Mouse (Mus musculus) MEL (cell line): ENCODE measurements around the gene Kif15. TPM values are rescaled to one million over a fixed set of nuclear protein-coding genes. Genes with fewer than 3 reads are reported as not detected.

ENCODE experiments used
- DNase-seq: peaks from one replicate; pipeline ENCODE4 v3.0.0; 2011; ENCODE audit warnings: low read depth, low spot score
- H3K27ac ChIP-seq: 2 replicates; pipeline ENCODE4 v1.5.1; 2012; ENCODE audit warnings: low read depth, mild to moderate bottlenecking, control low read depth, low read length, moderate library complexity; ENCODE audit not compliant: control insufficient read depth
- H3K27me3 ChIP-seq, 2 experiments: fragments of 150-350 bp in 1 of 2; sonication (generic) in 1 of 2; 2 replicates each; pipeline ENCODE4 v1.6.1; 2012; ENCODE audit warnings: low read length in 2 of 2, mild to moderate bottlenecking in 2 of 2, improper control_type of control experiment in 1 of 2, moderate library complexity in 1 of 2; ENCODE audit not compliant: insufficient read depth in 2 of 2, control insufficient read depth in 1 of 2
- H3K36me3 ChIP-seq, 2 experiments: 2 replicates each; pipeline ENCODE4 v1.6.1; 2012 to 2014; ENCODE audit warnings: low read length in 2 of 2, improper control_type of control experiment in 1 of 2, inconsistent platforms in 1 of 2, mild to moderate bottlenecking in 1 of 2; ENCODE audit not compliant: insufficient read depth in 2 of 2, control insufficient read depth in 1 of 2
- H3K4me1 ChIP-seq, 2 experiments: fragments of 150-350 bp in 1 of 2; sonication (generic) in 1 of 2; 2 replicates each; pipeline ENCODE4 v1.6.1; 2012; ENCODE audit warnings: low read length in 2 of 2, improper control_type of control experiment in 1 of 2, mild to moderate bottlenecking in 1 of 2; ENCODE audit not compliant: insufficient read depth in 2 of 2, control insufficient read depth in 1 of 2
- H3K4me3 ChIP-seq, 2 experiments: fragments of 150-350 bp in 1 of 2; sonication (generic) in 1 of 2; 2 replicates each; pipeline ENCODE4 v1.5.1; 2012; ENCODE audit warnings: low read depth in 2 of 2, low read length in 2 of 2, mild to moderate bottlenecking in 2 of 2, moderate library complexity in 2 of 2, control low read depth in 1 of 2, improper control_type of control experiment in 1 of 2; ENCODE audit not compliant: control insufficient read depth in 1 of 2, insufficient read depth in 1 of 2
- H3K79me2 ChIP-seq: 2 replicates; pipeline ENCODE4 v1.6.1; 2012; ENCODE audit warnings: mild to moderate bottlenecking, low read length, moderate library complexity; ENCODE audit not compliant: control insufficient read depth, poor library complexity, insufficient read depth
- H3K9ac ChIP-seq: 2 replicates; pipeline ENCODE4 v1.6.1; 2012; ENCODE audit warnings: low read depth, mild to moderate bottlenecking, control low read depth, low read length, moderate library complexity; ENCODE audit not compliant: control insufficient read depth, poor library complexity, severe bottlenecking
- H3K9me3 ChIP-seq: fragments of 150-350 bp; sonication (generic); replicated peaks from 2 replicates; pipeline ENCODE4 v1.6.1; 2012; ENCODE audit warnings: mild to moderate bottlenecking, low read length, improper control_type of control experiment, moderate library complexity; ENCODE audit not compliant: insufficient read depth
- CHD1 ChIP-seq: IDR thresholded peaks from 2 replicates; pipeline ENCODE4 v1.6.1; 2012; ENCODE audit warnings: low read depth, mild to moderate bottlenecking, inconsistent platforms, low read length, improper control_type of control experiment
- CHD2 ChIP-seq: IDR thresholded peaks from 2 replicates; pipeline ENCODE4 v1.6.1; 2011; ENCODE audit warnings: low read length, improper control_type of control experiment
- CTCF ChIP-seq, 3 experiments: IDR thresholded peaks in 2 of 3; conservative IDR thresholded peaks in 1 of 3; 2 replicates each; pipeline ENCODE4 v1.5.1; 2011 to 2012; ENCODE audit warnings: low read length in 3 of 3, low read depth in 2 of 3, mild to moderate bottlenecking in 2 of 3, improper control_type of control experiment in 1 of 3, inconsistent platforms in 1 of 3, mixed read lengths in 1 of 3, moderate library complexity in 1 of 3; ENCODE audit not compliant: control insufficient read depth in 1 of 3, insufficient read depth in 1 of 3, poor library complexity in 1 of 3, severe bottlenecking in 1 of 3
- E2F4 ChIP-seq: IDR thresholded peaks from 2 replicates; pipeline ENCODE4 v1.6.1; 2011; ENCODE audit warnings: low read depth, low read length, improper control_type of control experiment, borderline replicate concordance
- ELF1 ChIP-seq: IDR thresholded peaks from 2 replicates; pipeline ENCODE4 v1.6.1; 2014; ENCODE audit warnings: low read depth, mild to moderate bottlenecking, inconsistent platforms, low read length, improper control_type of control experiment, moderate library complexity
- EP300 ChIP-seq, 2 experiments: IDR thresholded peaks; 2 replicates each; pipeline ENCODE4 v1.6.1; 2011; ENCODE audit warnings: improper control_type of control experiment in 2 of 2, low read length in 2 of 2, low read depth in 1 of 2, mild to moderate bottlenecking in 1 of 2
- ETS1 ChIP-seq: IDR thresholded peaks from 2 replicates; pipeline ENCODE4 v1.6.1; 2012; ENCODE audit warnings: low read depth, mild to moderate bottlenecking, inconsistent platforms, low read length, improper control_type of control experiment, moderate library complexity
- GATA1 ChIP-seq: IDR thresholded peaks from 2 replicates; pipeline ENCODE4 v1.6.1; 2011; ENCODE audit warnings: low read depth, low read length, improper control_type of control experiment
- HCFC1 ChIP-seq: IDR thresholded peaks from 2 replicates; pipeline ENCODE4 v1.6.1; 2012; ENCODE audit warnings: low read depth, mild to moderate bottlenecking, inconsistent platforms, low read length, improper control_type of control experiment, moderate library complexity
- JUND ChIP-seq: IDR thresholded peaks from 2 replicates; pipeline ENCODE4 v1.6.1; 2011; ENCODE audit warnings: low read depth, mild to moderate bottlenecking, improper control_type of control experiment, low read length
- MAFK ChIP-seq: IDR thresholded peaks from 2 replicates; pipeline ENCODE4 v1.6.1; 2011; ENCODE audit warnings: low read depth, mild to moderate bottlenecking, low read length, improper control_type of control experiment, borderline replicate concordance
- MAX ChIP-seq: IDR thresholded peaks from 2 replicates; pipeline ENCODE4 v1.6.1; 2011; ENCODE audit warnings: low read length, improper control_type of control experiment
- MYB ChIP-seq: IDR thresholded peaks from 2 replicates; pipeline ENCODE4 v1.6.1; 2011; ENCODE audit warnings: mild to moderate bottlenecking, low read depth, low read length, improper control_type of control experiment
- MYC ChIP-seq: IDR thresholded peaks from 2 replicates; pipeline ENCODE4 v1.6.1; 2011; ENCODE audit warnings: low read depth, mild to moderate bottlenecking, low read length, improper control_type of control experiment, moderate library complexity
- NRF1 ChIP-seq: IDR thresholded peaks from 2 replicates; pipeline ENCODE4 v1.6.1; 2014; ENCODE audit warnings: low read depth, mild to moderate bottlenecking, inconsistent platforms, low read length, improper control_type of control experiment, moderate library complexity; ENCODE audit not compliant: poor library complexity, insufficient read depth, severe bottlenecking
- POLR2A ChIP-seq, 2 experiments: IDR thresholded peaks; 2 replicates each; pipeline ENCODE4 v1.6.1; 2011 to 2012; ENCODE audit warnings: low read length in 2 of 2, mild to moderate bottlenecking in 2 of 2, control low read depth in 1 of 2, improper control_type of control experiment in 1 of 2, low read depth in 1 of 2, moderate library complexity in 1 of 2; ENCODE audit not compliant: control insufficient read depth in 1 of 2, insufficient read depth in 1 of 2, poor library complexity in 1 of 2
- POLR2AphosphoS2 ChIP-seq: IDR thresholded peaks from 2 replicates; pipeline ENCODE4 v1.6.1; 2011; ENCODE audit warnings: low read length, improper control_type of control experiment
- RAD21 ChIP-seq: IDR thresholded peaks from 2 replicates; pipeline ENCODE4 v1.6.1; 2011; ENCODE audit warnings: mild to moderate bottlenecking, low read depth, low read length, improper control_type of control experiment
- RCOR1 ChIP-seq: IDR thresholded peaks from 2 replicates; pipeline ENCODE4 v1.6.1; 2012; ENCODE audit warnings: low read depth, mild to moderate bottlenecking, inconsistent platforms, low read length, improper control_type of control experiment
- SMC3 ChIP-seq: IDR thresholded peaks from 2 replicates; pipeline ENCODE4 v1.6.1; 2011; ENCODE audit warnings: low read depth, low read length, improper control_type of control experiment
- TAL1 ChIP-seq: IDR thresholded peaks from 2 replicates; pipeline ENCODE4 v1.6.1; 2012; ENCODE audit warnings: mild to moderate bottlenecking, inconsistent platforms, low read length, moderate library complexity, mixed read lengths
- TCF12 ChIP-seq: IDR thresholded peaks from 2 replicates; pipeline ENCODE4 v1.6.1; 2014; ENCODE audit warnings: low read depth, mild to moderate bottlenecking, inconsistent platforms, low read length, improper control_type of control experiment, moderate library complexity
- polyA plus RNA-seq, 2 experiments: library from polyadenylated mRNA; stranded (reverse) in 1 of 2; unstranded in 1 of 2; fragments of >175 nt in 1 of 2; fragments of >200 nt in 1 of 2; gene quantifications; 2 replicates each; pipeline versions ENCODE4 v1.2.1 to v1.2.4; 2012; ENCODE audit warnings: low replicate concordance in 2 of 2, low read depth in 1 of 2; ENCODE audit not compliant: insufficient read length in 2 of 2, insufficient read depth in 1 of 2, missing spikeins in 1 of 2
- total RNA-seq: library from RNA; depleted of rRNA; stranded (reverse); fragments of 300-350 nt; gene quantifications from 2 replicates; pipeline ENCODE4 v1.2.3, GENCODE M21; 2012

Gene Kif15
- total and polyA plus RNA-seq, 3 experiments, result 48.0 to 81.7 TPM; not detected in 1

GRCm38 (mm10) chr9:123047665-123048064 is 96.8 kb downstream of the Kif15 start:
- TF ChIP-seq E2F4, result no peak
- no peak for TF ChIP-seq CHD1
- no peak for TF ChIP-seq POLR2A (IDR thresholded peaks at IDR 0.05; ENCODE audit: control insufficient read depth in 1 of 2, insufficient read depth in 1 of 2, low read depth in 1 of 2, low read length in 2 of 2, poor library complexity in 1 of 2)
- no peak for TF ChIP-seq MYC
- no peak for TF ChIP-seq NRF1
- peaks cover 0 to 2% of the 10 kb centered on the region in 2 experiments; a peak in 2 of 4 replicates for H3K4me1 ChIP-seq
- 0 out of 4 replicates have a peak, but pooled peaks cover 0 to 2% of the 10 kb centered on the region in 2 experiments for H3K27me3 ChIP-seq
- no peaks in the 10 kb centered on the region for H3K9me3 ChIP-seq
- no peaks in the 10 kb centered on the region for H3K36me3 ChIP-seq
- DNase-seq, result peak; percentile 60
- no peak overlapping the region for H3K9ac ChIP-seq
- no peak overlapping the region for H3K27ac ChIP-seq
- H3K79me2 ChIP-seq, result no peaks in the 10 kb centered on the region
- no peak overlapping the region for H3K4me3 ChIP-seq

GRCm38 (mm10) chr9:123058724-123059292 is 108.0 kb downstream of the Kif15 start:
- H3K36me3 ChIP-seq, result peaks cover 0 to 11% of the 10 kb centered on the region in 2 experiments; a peak in 2 of 4 replicates
- H3K9ac ChIP-seq, result no peak overlapping the region
- peaks cover 0 to 13% of the 10 kb centered on the region in 2 experiments; a peak in 3 of 4 replicates for H3K4me1 ChIP-seq
- peak; percentile 92 for DNase-seq
- H3K79me2 ChIP-seq, result no peaks in the 10 kb centered on the region
- no peak overlapping the region for H3K4me3 ChIP-seq
- H3K27ac ChIP-seq, result no peak overlapping the region
- TF ChIP-seq SMC3 (peak; percentile 37), ELF1 (peak; percentile 67), CHD2 (0 out of 2 replicates have a peak, but pooled peaks have one; percentile 45), RAD21 (peak; percentile 15), RCOR1 (peak; percentile 63; the same call in 1 of the 2 replicates), TAL1 (peak; percentile 50; the same call in 1 of the 2 replicates), MAX (0 out of 2 replicates have a peak, but pooled peaks have one; percentile 36), GATA1 (peak; percentile 85), JUND (peak; percentile 31; the same call in 1 of the 2 replicates), TCF12 (peak; percentile 47; the same call in 1 of the 2 replicates), CTCF (IDR thresholded peaks at IDR 0.05 in 2 of 3, conservative IDR thresholded peaks at IDR 0.05 in 1 of 3; ENCODE audit: control insufficient read depth in 1 of 3, insufficient read depth in 1 of 3, low read depth in 2 of 3, low read length in 3 of 3, poor library complexity in 1 of 3, severe bottlenecking in 1 of 3) (peak in 2 of 3 experiments; percentile 39 to 49; a peak in 3 of 6 replicates), E2F4 (no peak), HCFC1 (peak; percentile 45; the same call in 1 of the 2 replicates), MYC (peak; percentile 88), MYB (no peak), POLR2AphosphoS2 (no peak), MAFK (peak; percentile 86; the same call in 1 of the 2 replicates), NRF1 (no peak), EP300 (IDR thresholded peaks at IDR 0.05; ENCODE audit: low read depth in 1 of 2, low read length in 2 of 2) (peak; percentile 60 to 74), ETS1 (peak; percentile 77)
- no peaks in the 10 kb centered on the region for H3K9me3 ChIP-seq
- H3K27me3 ChIP-seq, result no peaks in the 10 kb centered on the region
